Mouse (Mus musculus): ENCODE results near the gene Mgat5.

Mgat5 gene

GRCm38 (mm10) chr1:127338833-127339487 is 134.1 kb downstream of the Mgat5 start:
- DNase-seq (ENCODE audit: low spot score in 2 of 2): no peak

GRCm38 (mm10) chr1:127340296-127340695 is 135.5 kb downstream of the Mgat5 start:
- DNase-seq (ENCODE audit: low spot score in 2 of 2): no peak

GRCm38 (mm10) chr1:127344913-127345312 is 140.1 kb downstream of the Mgat5 start:
- DNase-seq (ENCODE audit: low spot score in 2 of 2): no peak

- no peak for DNase-seq (ENCODE audit: low spot score in 2 of 2)
Observed at GRCm38 (mm10) chr1:127346596-127347139, 141.9 kb downstream of the Mgat5 start.

GRCm38 (mm10) chr1:127347878-127348620 is 143.2 kb downstream of the Mgat5 start:
- no peak for DNase-seq (ENCODE audit: low spot score in 2 of 2)

GRCm38 (mm10) chr1:127348642-127349341 is 144.0 kb downstream of the Mgat5 start:
- DNase-seq (ENCODE audit: low spot score in 2 of 2): no peak

- no peak for DNase-seq (ENCODE audit: low spot score in 2 of 2)
Observed at GRCm38 (mm10) chr1:127351380-127352057, 146.7 kb downstream of the Mgat5 start.

- DNase-seq (ENCODE audit: low spot score in 2 of 2): no peak
Observed at GRCm38 (mm10) chr1:127352131-127352793, 147.4 kb downstream of the Mgat5 start.

GRCm38 (mm10) chr1:127353408-127353807 is 148.6 kb downstream of the Mgat5 start:
- no peak for DNase-seq (ENCODE audit: low spot score in 2 of 2)

- DNase-seq (ENCODE audit: low spot score in 2 of 2): no peak
Observed at GRCm38 (mm10) chr1:127354152-127354551, 149.3 kb downstream of the Mgat5 start.

- no peak for DNase-seq (ENCODE audit: low spot score in 2 of 2)
Observed at GRCm38 (mm10) chr1:127355034-127355433, 150.2 kb downstream of the Mgat5 start.

GRCm38 (mm10) chr1:127363638-127364037 is 158.8 kb downstream of the Mgat5 start:
- no peak for DNase-seq (ENCODE audit: low spot score in 2 of 2)

- DNase-seq (ENCODE audit: low spot score in 2 of 2): no peak
Observed at GRCm38 (mm10) chr1:127365706-127366105, 160.9 kb downstream of the Mgat5 start.

GRCm38 (mm10) chr1:127366111-127366510 is 161.3 kb downstream of the Mgat5 start:
- DNase-seq (ENCODE audit: low spot score in 2 of 2): no peak

GRCm38 (mm10) chr1:127368513-127368912 is 163.7 kb downstream of the Mgat5 start:
- no peak for DNase-seq (ENCODE audit: low spot score in 2 of 2)

- no peak for DNase-seq (ENCODE audit: low spot score in 2 of 2)
Observed at GRCm38 (mm10) chr1:127369538-127369937, 164.7 kb downstream of the Mgat5 start.

GRCm38 (mm10) chr1:127372096-127372495 is 167.3 kb downstream of the Mgat5 start:
- DNase-seq (ENCODE audit: low spot score in 2 of 2): no peak

- no peak for DNase-seq (ENCODE audit: low spot score in 2 of 2)
Observed at GRCm38 (mm10) chr1:127373559-127373958, 168.7 kb downstream of the Mgat5 start.

- no peak for DNase-seq (ENCODE audit: low spot score in 2 of 2)
Observed at GRCm38 (mm10) chr1:127374157-127374556, 169.3 kb downstream of the Mgat5 start.

GRCm38 (mm10) chr1:127380140-127380539 is 175.3 kb downstream of the Mgat5 start:
- no peak for DNase-seq (ENCODE audit: low spot score in 2 of 2)

Measured in spleen, postnatal 14 days (tissue).